Mouse (Mus musculus) heart, adult 2 months (tissue): ENCODE data around the gene Xaf1.

Source experiments
- CTCF ChIP-seq: fragments of 200-600 bp; IDR thresholded peaks from 2 replicates; pipeline ENCODE4 v1.8.1; 2022; ENCODE audit warnings: antibody characterized with exemption, mild to moderate bottlenecking, moderate library complexity
- EP300 ChIP-seq: fragments of 200-500 bp; IDR thresholded peaks from 2 replicates; pipeline ENCODE4 v1.6.1; 2011; ENCODE audit warnings: low read depth, low read length, control low read depth; ENCODE audit not compliant: insufficient read depth
- POLR2A ChIP-seq: fragments of 200-500 bp; IDR thresholded peaks from 2 replicates; pipeline ENCODE4 v1.6.1; 2011; ENCODE audit warnings: mild to moderate bottlenecking, low read depth, low read length, control low read depth; ENCODE audit not compliant: insufficient read depth

DNA sequence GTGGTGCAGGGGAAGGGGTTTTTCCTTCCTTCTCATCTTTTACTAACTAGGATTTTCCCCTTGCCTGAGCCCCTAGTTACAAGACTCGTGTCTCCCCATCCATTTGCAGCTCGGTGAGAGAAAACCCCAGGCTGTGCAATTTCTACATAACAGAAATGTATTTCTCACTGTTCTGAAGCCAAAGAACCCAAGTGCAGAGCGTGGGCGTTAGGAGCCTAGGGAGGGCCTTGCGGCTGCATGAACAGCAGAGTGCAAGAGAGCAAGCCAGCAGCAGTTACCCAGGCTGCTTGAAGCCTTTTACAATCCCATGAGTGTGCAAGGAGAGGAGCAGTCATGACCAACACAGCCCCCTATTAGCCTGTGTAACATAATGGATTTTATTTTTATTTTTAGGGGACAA is 6.0 kb downstream of the Xaf1 start:
- TF ChIP-seq CTCF (no peak), POLR2A (no peak), EP300 (no peak)
